Mouse (Mus musculus) skeletal muscle tissue, adult 2 months (tissue): ENCODE data around the gene Tmem159.

ENCODE experiments used
- DNase-seq: peaks from one replicate; pipeline ENCODE4 v3.0.0-alpha.2; 2012; ENCODE audit warnings: low read depth, low spot score

Tmem159 gene

GRCm38 (mm10) chr7:120142743-120143142 is 40.6 kb downstream of the Tmem159 start:
- DNase-seq: no peak

- DNase-seq: no peak
Measured at GRCm38 (mm10) chr7:120145191-120145590, 43.0 kb downstream of the Tmem159 start, which contains the start of gene Zp2. Gene Zp2, minus strand, starts transcription at chr7:120145291.

GRCm38 (mm10) chr7:120150257-120150656 is 48.1 kb downstream of the Tmem159 start:
- peak; percentile 8 for DNase-seq

- no peak for DNase-seq
Measured at GRCm38 (mm10) chr7:120150898-120151297, 48.7 kb downstream of the Tmem159 start.

GRCm38 (mm10) chr7:120156841-120157409 is 54.8 kb downstream of the Tmem159 start:
- DNase-seq: no peak

GRCm38 (mm10) chr7:120157575-120158061 is 55.5 kb downstream of the Tmem159 start:
- no peak for DNase-seq

GRCm38 (mm10) chr7:120158121-120158613 is 56.0 kb downstream of the Tmem159 start:
- DNase-seq: no peak

GRCm38 (mm10) chr7:120163581-120164251 is 61.6 kb downstream of the Tmem159 start:
- DNase-seq: no peak
